Mouse (Mus musculus) gonadal fat pad, adult 2 months (tissue): ENCODE results near the gene Scgb1b30. TPM values are rescaled to one million over a fixed set of nuclear protein-coding genes. Genes with fewer than 3 reads are reported as not detected.
"Not testable (repeated sequence)": the region's sequence is repeated elsewhere in the genome, so short reads cannot be mapped to it uniquely, and the experiment has no call there.

Experiments
- DNase-seq: peaks from one replicate; pipeline ENCODE4 v3.0.0-alpha.2; 2012; ENCODE audit warnings: low read depth
- polyA plus RNA-seq: library from polyadenylated mRNA; depleted of rRNA; stranded (reverse); fragments of >200 nt; gene quantifications from 2 replicates; pipeline ENCODE4 v1.2.3, GENCODE M21; 2012; rRNA removed

Gene Scgb1b30
- not detected in 2 replicates for polyA plus RNA-seq

- DNase-seq: no peak
These were observed at the start of gene Scgb1b30 for GRCm38 (mm10) chr7:34094911-34095481. Gene Scgb1b30, plus strand, starts transcription at chr7:34095431.

DNA sequence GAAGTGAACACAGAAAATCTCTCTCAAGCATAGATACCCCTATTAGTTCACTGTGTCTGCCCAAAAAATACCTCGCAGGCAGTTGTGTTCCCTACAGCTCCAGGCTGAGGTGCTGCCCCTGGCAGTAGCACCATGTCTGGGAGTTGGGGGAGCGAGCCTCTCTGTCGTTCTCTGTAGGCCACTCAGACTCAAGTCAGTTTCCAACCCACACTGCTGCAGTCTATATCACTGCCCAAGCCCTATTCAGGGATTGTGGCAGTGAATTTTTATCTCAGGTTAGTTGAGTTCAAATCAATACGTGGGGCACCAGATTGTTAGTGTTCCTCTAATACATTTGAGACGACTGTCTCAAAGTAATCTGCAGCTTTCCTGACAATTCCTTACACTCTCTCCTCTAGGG is 27.1 kb upstream of the Scgb1b30 start:
- not testable (repeated sequence) for DNase-seq

DNA sequence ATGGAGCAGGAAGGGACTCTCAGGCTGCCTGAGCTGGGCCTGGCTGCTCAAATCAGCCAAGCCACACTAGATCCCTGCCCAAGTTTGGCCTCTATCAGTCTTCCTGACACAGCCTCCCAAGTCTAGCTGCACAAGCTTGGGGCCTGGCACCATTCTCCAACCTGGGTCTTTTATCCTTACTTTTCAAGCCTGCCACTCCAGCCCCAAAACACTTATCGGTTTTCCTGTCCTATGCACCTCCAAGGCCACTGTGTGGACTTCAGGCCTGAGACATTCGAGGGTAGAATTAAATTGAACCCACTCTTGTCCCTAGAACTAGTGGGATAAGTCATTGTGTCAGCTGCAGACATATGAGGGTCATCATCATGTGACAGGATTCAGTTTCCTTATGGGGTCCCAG is 4.8 kb downstream of the Scgb1b30 start:
- no peak for DNase-seq

DNA sequence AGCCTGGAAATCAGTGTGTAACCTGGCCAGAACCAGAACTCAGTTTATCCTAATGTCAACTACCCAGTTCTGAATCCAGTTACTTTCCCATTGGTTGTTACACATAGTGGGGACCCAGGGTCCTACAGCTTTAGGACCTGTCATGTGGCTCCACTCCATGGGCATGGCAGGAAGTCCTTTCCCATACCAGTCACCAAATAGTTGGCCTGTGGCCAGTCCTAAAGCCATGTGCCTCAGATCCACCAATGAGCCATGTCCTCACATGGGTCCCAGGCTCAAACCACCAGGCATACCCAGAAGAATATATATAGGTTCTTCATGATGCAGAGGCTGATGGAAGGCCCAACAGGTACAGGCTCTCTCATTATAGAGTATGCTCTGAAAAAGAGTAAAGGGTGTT is 6.0 kb downstream of the Scgb1b30 start:
- no peak for DNase-seq

DNA sequence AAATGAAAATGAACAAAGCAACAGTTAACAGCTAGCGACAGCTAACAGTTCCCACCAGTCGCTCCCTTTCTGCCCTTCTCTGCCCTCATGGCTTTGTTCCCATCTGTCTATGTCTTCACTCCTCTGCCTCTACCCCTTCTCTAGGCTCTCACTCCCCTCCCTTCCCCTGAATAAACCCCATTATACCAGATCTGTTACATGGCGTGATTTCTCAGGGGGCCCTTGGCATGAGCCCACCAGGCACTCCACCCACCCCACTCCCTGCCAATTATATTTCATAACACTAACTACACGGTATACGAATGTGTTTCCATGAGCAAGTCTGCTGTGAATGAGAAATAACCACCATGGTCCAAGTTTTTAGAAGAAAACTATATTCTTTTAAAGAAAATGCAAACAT is 14.0 kb downstream of the Scgb1b30 start:
- DNase-seq: no peak

- DNase-seq: no peak
These were observed 21.4 kb downstream of the Scgb1b30 start for GRCm38 (mm10) chr7:34116601-34117000.

DNA sequence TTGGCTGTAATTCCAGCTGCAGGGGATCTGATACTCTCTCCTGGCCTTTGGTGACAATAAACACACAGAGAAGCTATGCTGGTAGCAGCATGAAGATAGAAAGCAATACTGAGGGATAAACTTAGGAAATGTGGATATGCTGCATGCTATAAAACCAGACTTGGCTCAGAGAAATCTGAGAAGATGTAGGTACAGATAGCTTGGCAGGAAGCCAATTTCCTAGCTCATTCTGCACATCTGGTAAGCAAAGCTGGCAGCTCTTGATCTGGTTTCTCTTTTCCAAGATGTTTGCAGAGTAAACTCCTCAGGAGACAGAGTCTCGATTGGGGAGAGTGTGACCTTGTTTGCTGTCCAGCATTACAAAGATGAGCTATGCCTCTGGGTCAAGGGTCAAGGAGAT is 25.4 kb downstream of the Scgb1b30 start:
- not testable (repeated sequence) for DNase-seq

- no peak for DNase-seq
These were observed 27.9 kb downstream of the Scgb1b30 start for GRCm38 (mm10) chr7:34122987-34123720.

- DNase-seq: no peak
These were observed 30.1 kb downstream of the Scgb1b30 start for GRCm38 (mm10) chr7:34125346-34125745.

- DNase-seq: no peak
These were observed 31.1 kb downstream of the Scgb1b30 start for GRCm38 (mm10) chr7:34126291-34126690.

- no peak for DNase-seq
These were observed 35.9 kb downstream of the Scgb1b30 start for GRCm38 (mm10) chr7:34131118-34131517.

- DNase-seq: no peak
These were observed 36.7 kb downstream of the Scgb1b30 start for GRCm38 (mm10) chr7:34131959-34132354.

DNA sequence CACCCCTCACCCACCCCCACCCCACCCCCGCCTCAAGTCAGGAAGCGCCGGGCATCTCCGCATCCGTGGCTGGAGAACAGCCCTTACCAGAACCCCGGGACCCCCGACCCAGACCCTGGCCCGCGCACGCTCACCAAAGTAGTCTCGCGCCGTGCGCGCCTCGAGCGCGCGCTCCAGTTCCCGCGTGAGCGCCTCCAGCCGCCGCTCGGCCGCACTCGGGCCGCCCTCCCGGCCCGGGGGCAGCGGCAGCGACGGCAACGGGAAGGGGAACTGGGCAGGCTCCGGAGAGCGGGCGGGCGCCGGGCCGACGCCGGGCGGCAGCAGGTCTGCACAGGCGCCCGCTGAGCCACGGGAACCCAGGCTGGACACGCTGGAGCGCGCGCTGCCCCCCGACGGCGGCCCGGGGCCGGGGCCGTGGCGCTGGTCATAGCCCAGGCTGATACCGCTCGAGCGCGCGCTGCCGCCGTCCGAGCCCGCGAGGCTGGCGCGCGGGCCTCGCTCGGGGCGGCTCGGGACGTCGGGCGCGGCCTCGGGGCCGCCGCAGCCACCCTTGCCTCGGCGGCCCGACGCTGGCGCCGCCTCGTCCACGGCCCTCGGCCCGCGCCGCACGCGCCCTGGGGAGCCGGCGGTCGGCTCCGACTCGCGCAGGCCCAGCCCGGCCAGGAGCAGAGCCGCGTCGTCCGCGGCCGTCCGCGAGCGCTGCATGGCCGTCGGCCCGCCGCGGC is 37.3 kb downstream of the Scgb1b30 start:
- no peak for DNase-seq

DNA sequence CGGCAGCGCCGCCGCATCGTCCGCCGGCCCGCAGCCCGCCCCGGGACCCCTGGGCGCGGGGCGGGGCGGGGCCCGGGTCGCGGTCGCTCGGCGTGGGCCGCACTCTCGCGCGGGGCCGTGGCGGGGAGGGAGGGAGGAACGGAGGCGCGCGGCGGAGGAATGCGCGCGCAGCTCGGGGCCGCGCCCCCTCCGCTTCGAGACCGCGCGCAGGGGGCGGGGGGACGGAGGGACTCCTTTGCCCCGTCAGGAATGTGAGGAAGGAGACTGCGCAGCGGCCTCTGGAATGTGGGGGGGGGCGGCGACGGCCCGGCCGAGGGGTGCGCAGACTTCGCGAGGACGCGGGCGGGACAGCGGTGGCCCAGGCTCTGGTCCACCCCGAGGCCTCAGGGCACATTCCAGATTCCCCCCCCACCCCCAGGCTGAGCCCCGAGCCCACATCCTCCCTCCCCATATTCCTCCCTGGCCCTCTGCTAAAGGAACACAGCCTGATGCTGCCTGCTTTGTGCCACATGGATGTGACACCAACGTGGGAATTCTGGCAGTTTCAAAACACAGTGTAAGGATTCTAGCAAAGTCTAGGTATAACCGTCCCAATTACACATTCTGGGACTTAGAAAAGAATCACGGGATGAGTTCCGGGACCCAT is 38.0 kb downstream of the Scgb1b30 start, which contains the start of gene Wtip:
Gene Wtip (minus strand): TSS at position 152 of the 646 bp plus-strand sequence.
- no peak for DNase-seq

- DNase-seq: no peak
These were observed 39.1 kb downstream of the Scgb1b30 start for GRCm38 (mm10) chr7:34134336-34134735.

GRCm38 (mm10) chr7:34139493-34139892 is 44.3 kb downstream of the Scgb1b30 start:
- no peak for DNase-seq

DNA sequence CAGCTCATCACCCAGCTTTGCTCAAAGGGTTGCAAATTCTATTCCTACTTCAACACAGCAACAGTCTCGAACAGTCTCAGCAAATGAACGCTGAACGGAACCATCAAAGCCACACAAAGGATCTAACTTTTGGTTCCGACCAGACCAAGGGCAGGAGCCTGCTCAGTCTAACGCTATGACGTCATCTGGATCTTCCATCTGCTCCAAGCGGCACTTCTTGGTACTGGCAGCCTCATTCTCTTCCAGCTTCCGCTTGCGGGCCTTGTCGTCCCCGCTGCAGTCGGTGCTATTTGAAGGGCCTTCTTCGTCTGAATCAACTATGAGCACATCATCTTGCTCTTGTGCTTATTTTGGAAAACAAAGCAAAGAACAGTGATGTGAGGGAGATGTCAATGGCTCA is 45.9 kb downstream of the Scgb1b30 start:
- no peak for DNase-seq

DNA sequence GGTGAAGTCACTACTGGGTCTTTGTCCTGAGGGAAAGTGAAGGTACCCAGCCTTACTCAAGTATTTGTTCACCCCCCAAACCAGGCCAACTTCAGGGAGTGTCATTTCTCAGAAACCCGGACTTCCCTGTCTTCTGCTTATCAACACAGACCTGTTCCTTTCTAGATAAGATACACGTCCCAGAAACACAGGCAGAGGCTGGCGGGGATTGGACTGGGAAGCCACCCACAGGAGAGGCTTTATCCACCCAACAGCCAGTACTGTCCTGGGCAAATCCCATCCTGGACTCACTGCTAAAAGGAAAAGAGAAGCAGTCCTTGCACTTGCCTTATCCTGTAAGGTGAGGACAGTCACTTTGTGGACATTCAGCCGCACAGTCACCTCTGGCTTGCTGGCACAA is 52.0 kb downstream of the Scgb1b30 start:
- no peak for DNase-seq
